Mouse (Mus musculus) heart, adult 2 months (tissue): Measurements from ENCODE around the gene Fhad1.

Source experiments
- CTCF ChIP-seq: fragments of 200-600 bp; IDR thresholded peaks from 2 replicates; pipeline ENCODE4 v1.8.1; 2022; ENCODE audit warnings: antibody characterized with exemption, mild to moderate bottlenecking, moderate library complexity
- POLR2A ChIP-seq: fragments of 200-500 bp; IDR thresholded peaks from 2 replicates; pipeline ENCODE4 v1.6.1; 2011; ENCODE audit warnings: mild to moderate bottlenecking, low read depth, low read length, control low read depth; ENCODE audit not compliant: insufficient read depth

GRCm38 (mm10) chr4:141879875-141880274 is 135.0 kb downstream of the Fhad1 start:
- TF ChIP-seq CTCF (no peak), POLR2A (no peak)
